Mouse (Mus musculus) hematopoietic stem cell, adult 5-6 weeks (primary cell): ENCODE measurements around the gene Cyth1. TPM values are rescaled to one million over a fixed set of nuclear protein-coding genes. Genes with fewer than 3 reads are reported as not detected.

ENCODE experiments used
- total RNA-seq: library from RNA; stranded (forward); fragments of 172-1452, 232-1000 nt; gene quantifications from 2 replicates; pipeline ENCODE4 v1.2.3, GENCODE M21; 2017

Cyth1 gene
- total RNA-seq, 1 experiment from 2014 or later: 48.1 TPM

Other genes with a start within 250 kb of the Cyth1 start
- gene Dnah17, start 118.0 kb downstream of the Cyth1 start, total RNA-seq: 0.10 and 1.1 TPM in 2 replicates
- gene Usp36, start 41.7 kb upstream of the Cyth1 start, total RNA-seq: 20.8 and 22.6 TPM in 2 replicates
- 1.5 and 1.8 TPM in 2 replicates for gene Cep295nl, start 93.9 kb upstream of the Cyth1 start, total RNA-seq
- gene Timp2, start 107.1 kb upstream of the Cyth1 start, total RNA-seq: 23.0 TPM in 2 replicates
- 133 and 164 TPM in 2 replicates for gene Lgals3bp, start 153.5 kb upstream of the Cyth1 start, total RNA-seq
- 19.4 and 22.5 TPM in 2 replicates for gene Cant1, start 170.5 kb upstream of the Cyth1 start, total RNA-seq
- not detected in 2 replicates for gene C1qtnf1, start 179.6 kb upstream of the Cyth1 start, total RNA-seq
- 5.9 and 6.7 TPM in 2 replicates for gene Engase, start 228.2 kb upstream of the Cyth1 start, total RNA-seq